Mouse (Mus musculus): ENCODE results near the gene Hpgd. TPM values are rescaled to one million over a fixed set of nuclear protein-coding genes. Genes with fewer than 3 reads are reported as not detected.

Hpgd gene
- total and polyA plus RNA-seq, 3 experiments, result not detected

DNA sequence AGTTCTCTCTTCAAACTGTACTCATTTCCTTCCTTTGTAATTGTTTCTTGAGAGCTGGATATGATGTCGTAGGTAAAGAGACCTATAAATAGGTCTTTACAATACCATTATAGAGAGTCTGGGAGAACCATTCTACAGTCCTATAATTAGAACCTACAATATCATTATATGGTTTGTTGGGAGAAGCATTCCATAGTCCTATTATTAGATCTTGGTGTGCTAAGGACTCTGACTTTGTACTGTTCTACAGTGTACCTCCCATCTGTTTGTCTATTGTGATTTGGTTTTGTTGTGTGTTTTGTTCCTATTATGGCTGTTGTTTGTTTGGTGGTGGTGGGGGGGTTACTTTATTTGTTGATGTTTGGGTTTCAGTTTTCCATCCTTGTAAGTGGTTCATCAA is 21.5 kb upstream of the Hpgd start:
- Histone ChIP-seq H3K27ac (ENCODE audit: insufficient read depth, low read depth) (no peak overlapping the region), H3K79me2 (replicated peaks; ENCODE audit: control insufficient read depth, extremely low read depth, insufficient read depth, poor library complexity, severe bottlenecking) (no peaks in the 10 kb centered on the region), H3K9me3 (replicated peaks; ENCODE audit: low read length) (peaks cover 7% of the 10 kb centered on the region), H3K36me3 (replicated peaks in 1 of 2; ENCODE audit: control insufficient read depth in 1 of 2, insufficient read depth in 1 of 2, low read length in 1 of 2) (no peaks in the 10 kb centered on the region), H3K9ac (ENCODE audit: insufficient read depth, low read depth) (no peak overlapping the region), H3K4me2 (ENCODE audit: insufficient read depth, low read depth, poor library complexity, severe bottlenecking) (no peak overlapping the region), H3K27me3 (replicated peaks) (no peaks in the 10 kb centered on the region), H3K4me1 (ENCODE audit: control insufficient read depth in 1 of 2, insufficient read depth in 2 of 2) (no peaks in the 10 kb centered on the region), H3K4me3 (replicated peaks in 1 of 3; ENCODE audit: low read depth in 2 of 3, low read length in 2 of 3, poor library complexity in 1 of 3) (no peak overlapping the region)
- dilution Hi-C loops (cut with MboI; ENCODE audit: extremely low pct_ligation_motif_present, extremely low pct_unique_long_range_greater_than_20kb, low sequenced_read_pairs), result no loop called here
- in situ Hi-C loops (cut with MboI; ENCODE audit: low pct_ligation_motif_present, low pct_unique_long_range_greater_than_20kb, low sequenced_read_pairs), result no loop called here
- no peak for DNase-seq (ENCODE audit: extremely low read depth)
- no peak for TF ChIP-seq MYC (IDR thresholded peaks at IDR 0.05; ENCODE audit: low read depth, low read length)

- dilution Hi-C loops (cut with MboI; ENCODE audit: extremely low pct_ligation_motif_present, extremely low pct_unique_long_range_greater_than_20kb, low sequenced_read_pairs), result no loop called here
- Histone ChIP-seq H3K9ac (ENCODE audit: insufficient read depth, low read depth) (no peak overlapping the region), H3K27me3 (replicated peaks) (no peaks in the 10 kb centered on the region), H3K36me3 (replicated peaks in 1 of 2; ENCODE audit: control insufficient read depth in 1 of 2, insufficient read depth in 1 of 2, low read length in 1 of 2) (no peaks in the 10 kb centered on the region), H3K79me2 (replicated peaks; ENCODE audit: control insufficient read depth, extremely low read depth, insufficient read depth, poor library complexity, severe bottlenecking) (no peaks in the 10 kb centered on the region), H3K9me3 (replicated peaks; ENCODE audit: low read length) (peaks cover 12% of the 10 kb centered on the region), H3K27ac (ENCODE audit: insufficient read depth, low read depth) (no peak overlapping the region), H3K4me2 (ENCODE audit: insufficient read depth, low read depth, poor library complexity, severe bottlenecking) (no peak overlapping the region), H3K4me1 (ENCODE audit: control insufficient read depth in 1 of 2, insufficient read depth in 2 of 2) (no peaks in the 10 kb centered on the region), H3K4me3 (replicated peaks in 1 of 3; ENCODE audit: low read depth in 2 of 3, low read length in 2 of 3, poor library complexity in 1 of 3) (no peak overlapping the region)
- in situ Hi-C loops (cut with MboI; ENCODE audit: low pct_ligation_motif_present, low pct_unique_long_range_greater_than_20kb, low sequenced_read_pairs), result no loop called here
- no peak for TF ChIP-seq CHD1 (IDR thresholded peaks at IDR 0.05; ENCODE audit: low read depth, low read length)
- no peak for TF ChIP-seq IRF4 (IDR thresholded peaks at IDR 0.05; ENCODE audit: low read depth, low read length)
- no peak for TF ChIP-seq EP300 (IDR thresholded peaks at IDR 0.05; ENCODE audit: low read length)
- no peak for TF ChIP-seq CHD2 (IDR thresholded peaks at IDR 0.05; ENCODE audit: low read length)
- TF ChIP-seq SMC3 (IDR thresholded peaks at IDR 0.05; ENCODE audit: low read depth, low read length), result no peak
- no peak for TF ChIP-seq ZMIZ1 (IDR thresholded peaks at IDR 0.05; ENCODE audit: low read depth, low read length)
- TF ChIP-seq E2F4 (IDR thresholded peaks at IDR 0.05; ENCODE audit: insufficient replicate concordance, low read depth, low read length), result no peak
- TF ChIP-seq MEF2A (IDR thresholded peaks at IDR 0.05; ENCODE audit: borderline replicate concordance, low read depth, low read length), result no peak
- no peak for DNase-seq (ENCODE audit: extremely low read depth)
These were observed 19.1 kb upstream of the Hpgd start for GRCm38 (mm10) chr8:56275316-56275715.

DNA sequence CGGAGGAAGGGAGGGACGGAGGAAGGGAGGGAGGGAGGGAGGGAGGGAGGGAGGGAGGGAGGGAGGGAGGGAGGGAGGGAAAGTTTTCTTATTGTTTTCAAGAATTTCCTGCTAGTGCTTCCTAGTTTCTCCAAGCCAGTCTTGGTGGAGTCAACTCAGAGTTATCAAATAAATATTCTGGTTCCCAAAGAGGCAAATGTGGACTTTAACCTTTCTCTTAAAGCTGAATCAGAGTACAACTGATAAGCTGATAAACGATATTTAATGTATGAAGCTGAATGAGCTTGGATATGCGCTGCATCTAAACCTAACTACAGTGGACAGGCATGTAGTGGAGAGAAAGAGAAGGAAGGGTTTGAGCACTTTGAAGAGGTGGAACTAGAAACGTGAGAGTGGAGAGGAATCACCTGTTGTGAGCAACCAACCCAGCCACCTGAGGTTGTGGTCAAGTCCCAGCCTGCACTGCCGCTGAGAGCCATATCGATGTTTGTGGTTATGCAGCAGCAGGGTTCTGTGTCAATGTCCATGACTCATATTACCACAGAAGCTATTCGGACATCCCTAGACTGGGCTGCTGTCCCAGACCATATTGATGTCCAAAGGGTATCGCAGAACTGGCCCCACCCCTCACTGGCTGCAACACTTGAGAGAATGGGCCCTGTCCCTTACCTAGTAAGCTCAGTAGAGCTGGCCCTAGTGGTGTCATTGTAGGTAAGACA is 16.4 kb upstream of the Hpgd start:
- Histone ChIP-seq H3K27ac (ENCODE audit: insufficient read depth, low read depth) (no peak overlapping the region), H3K36me3 (replicated peaks in 1 of 2; ENCODE audit: control insufficient read depth in 1 of 2, insufficient read depth in 1 of 2, low read length in 1 of 2) (no peaks in the 10 kb centered on the region), H3K4me1 (ENCODE audit: control insufficient read depth in 1 of 2, insufficient read depth in 2 of 2) (no peaks in the 10 kb centered on the region), H3K27me3 (replicated peaks) (no peaks in the 10 kb centered on the region), H3K9me3 (replicated peaks; ENCODE audit: low read length) (peaks cover 10% of the 10 kb centered on the region), H3K9ac (ENCODE audit: insufficient read depth, low read depth) (no peak overlapping the region), H3K4me2 (ENCODE audit: insufficient read depth, low read depth, poor library complexity, severe bottlenecking) (no peak overlapping the region), H3K4me3 (replicated peaks in 1 of 3; ENCODE audit: low read depth in 2 of 3, low read length in 2 of 3, poor library complexity in 1 of 3) (no peak overlapping the region), H3K79me2 (replicated peaks; ENCODE audit: control insufficient read depth, extremely low read depth, insufficient read depth, poor library complexity, severe bottlenecking) (no peaks in the 10 kb centered on the region)
- dilution Hi-C loops (cut with MboI; ENCODE audit: extremely low pct_ligation_motif_present, extremely low pct_unique_long_range_greater_than_20kb, low sequenced_read_pairs), result no loop called here
- DNase-seq (ENCODE audit: extremely low read depth), result no peak
- in situ Hi-C loops (cut with MboI; ENCODE audit: low pct_ligation_motif_present, low pct_unique_long_range_greater_than_20kb, low sequenced_read_pairs), result no loop called here
- no peak for TF ChIP-seq SMC3 (IDR thresholded peaks at IDR 0.05; ENCODE audit: low read depth, low read length)
- TF ChIP-seq ELF1 (IDR thresholded peaks at IDR 0.05; ENCODE audit: low read depth, low read length), result no peak
- TF ChIP-seq BHLHE40 (IDR thresholded peaks at IDR 0.05; ENCODE audit: low read depth, low read length), result no peak
- TF ChIP-seq MXI1 (IDR thresholded peaks at IDR 0.05; ENCODE audit: low read depth, low read length), result no peak
- no peak for TF ChIP-seq PAX5 (IDR thresholded peaks at IDR 0.05; ENCODE audit: low read length)
- no peak for TF ChIP-seq KAT2A (IDR thresholded peaks at IDR 0.05; ENCODE audit: insufficient replicate concordance, low read length)
- no peak for TF ChIP-seq JUN (IDR thresholded peaks at IDR 0.05; ENCODE audit: insufficient read depth, low read depth, low read length)
- TF ChIP-seq CHD1 (IDR thresholded peaks at IDR 0.05; ENCODE audit: low read depth, low read length), result no peak
- TF ChIP-seq MYC (IDR thresholded peaks at IDR 0.05; ENCODE audit: low read depth, low read length), result no peak
- TF ChIP-seq UBTF (IDR thresholded peaks at IDR 0.05; ENCODE audit: low read depth, low read length), result no peak

Data from CH12.LX (cell line).